Mouse (Mus musculus) liver, embryonic 14.5 days (tissue): ENCODE measurements at regions not wholly inside any gene's neighbourhood (a gene's known extent, or its start where the extent isn't known, plus 50 kb on each side); places are given as distances from the start of the nearest gene placed in this dataset.

Experiments used
- ATAC-seq: fragments of 200-750 bp; cut with Nextera tagmentation; 2 replicates; pipeline ENCODE4 v1.8.0; 2017; ENCODE audit warnings: moderate number of reproducible peaks, mild to moderate bottlenecking, moderate library complexity; ENCODE audit not compliant: insufficient read depth
- DNase-seq, 3 experiments: peaks; one replicate each; pipeline ENCODE4 v3.0.0-alpha.2; 2012 to 2013; ENCODE audit warnings: low read depth in 3 of 3, low spot score in 3 of 3
- H3K27ac ChIP-seq: fragments of 300-500 bp; sonication (generic); 2 replicates; pipeline ENCODE4 v1.5.1; 2014; ENCODE audit warnings: moderate library complexity, mild to moderate bottlenecking, control low read depth, inconsistent platforms
- H3K27me3 ChIP-seq: fragments of 300-500 bp; sonication (generic); 2 replicates; pipeline ENCODE4 v1.6.1; 2014; ENCODE audit warnings: mild to moderate bottlenecking, low read length, moderate library complexity; ENCODE audit not compliant: control insufficient read depth, insufficient read depth
- H3K36me3 ChIP-seq: fragments of 300-500 bp; sonication (generic); replicated peaks from 2 replicates; pipeline ENCODE4 v1.6.1; 2014; ENCODE audit warnings: low read depth; ENCODE audit not compliant: control insufficient read depth, insufficient read depth
- H3K4me1 ChIP-seq, 2 experiments: fragments of 200-500 bp in 1 of 2; fragments of 300-500 bp in 1 of 2; sonication (generic) in 1 of 2; replicated peaks; 2 replicates each; pipeline ENCODE4 v1.6.1; 2012 to 2014; ENCODE audit warnings: antibody characterized with exemption in 1 of 2, inconsistent platforms in 1 of 2, low read length in 1 of 2; ENCODE audit not compliant: control insufficient read depth in 2 of 2, insufficient read depth in 2 of 2
- H3K4me2 ChIP-seq: fragments of 300-500 bp; sonication (generic); 2 replicates; pipeline ENCODE4 v1.6.1; 2014; ENCODE audit warnings: low read depth, mild to moderate bottlenecking, control low read depth, moderate library complexity
- H3K4me3 ChIP-seq, 2 experiments: fragments of 200-500 bp in 1 of 2; fragments of 300-500 bp in 1 of 2; sonication (generic) in 1 of 2; 2 replicates each; pipeline ENCODE4 v1.5.1; 2012 to 2014; ENCODE audit warnings: low read depth in 2 of 2, low read length in 2 of 2, mild to moderate bottlenecking in 2 of 2, control low read depth in 1 of 2, inconsistent platforms in 1 of 2, moderate library complexity in 1 of 2; ENCODE audit not compliant: insufficient read depth in 1 of 2
- H3K9ac ChIP-seq: fragments of 300-500 bp; sonication (generic); replicated peaks from 2 replicates; pipeline ENCODE4 v1.6.1; 2014; ENCODE audit warnings: mild to moderate bottlenecking, control low read depth, moderate library complexity
- H3K9me3 ChIP-seq: fragments of 300-500 bp; sonication (generic); 2 replicates; pipeline ENCODE4 v1.6.1; 2016; ENCODE audit warnings: low read length, mixed read lengths; ENCODE audit not compliant: control insufficient read depth
- CTCF ChIP-seq: IDR thresholded peaks from 2 replicates; pipeline ENCODE4 v1.5.1; 2016; ENCODE audit warnings: antibody characterized with exemption, low read depth, control low read depth
- EP300 ChIP-seq: IDR thresholded peaks from 2 replicates; pipeline ENCODE4 v1.6.1; 2016; ENCODE audit warnings: antibody characterized with exemption, low read depth
- WGBS: fragments of 180-500 bp; shearing (Covaris S2); extraction: QIAGEN DNeasy Blood & Tissue Kit; methylation state at CpG from one replicate; pipeline ENCODE4 v1.1.7; 2014; ENCODE audit not compliant: insufficient replicate concordance; 5-methylcytosine and 5-hydroxymethylcytosine counted together

DNA sequence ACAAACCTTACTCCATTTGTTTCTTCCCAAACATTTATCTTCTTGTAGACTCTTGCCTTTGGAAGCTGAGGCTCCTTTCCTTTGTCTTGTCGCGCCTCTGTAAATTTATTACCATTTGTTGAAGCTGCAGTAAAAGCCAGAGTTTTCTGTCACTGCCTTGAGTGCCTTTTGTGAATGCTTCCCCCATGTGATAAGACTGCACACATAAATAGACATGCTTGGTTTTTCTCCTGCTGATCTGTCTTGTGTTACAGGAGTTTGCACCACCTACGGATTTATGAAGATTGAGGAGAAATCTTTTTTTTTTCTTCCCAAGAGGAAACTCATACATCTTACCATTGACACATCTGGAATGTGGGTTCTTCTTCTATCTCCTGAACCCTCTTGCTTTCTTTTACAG lies 222.2 kb upstream of the Kif2a start:
- DNase-seq: no peak
- no peak overlapping the region for H3K27ac ChIP-seq
- no peaks in the 10 kb centered on the region for H3K9me3 ChIP-seq
- no peak overlapping the region for H3K4me3 ChIP-seq
- H3K9ac ChIP-seq: no peak overlapping the region
- no peaks in the 10 kb centered on the region for H3K36me3 ChIP-seq
- H3K27me3 ChIP-seq: no peaks in the 10 kb centered on the region; the same call in 1 of the 2 replicates
- H3K4me2 ChIP-seq: no peak overlapping the region
- ATAC-seq: no peak
- 18% methylated on average over 3 of the region's 3 CpGs for WGBS
- TF ChIP-seq EP300 (no peak), CTCF (no peak)
- no peaks in the 10 kb centered on the region for H3K4me1 ChIP-seq

DNA sequence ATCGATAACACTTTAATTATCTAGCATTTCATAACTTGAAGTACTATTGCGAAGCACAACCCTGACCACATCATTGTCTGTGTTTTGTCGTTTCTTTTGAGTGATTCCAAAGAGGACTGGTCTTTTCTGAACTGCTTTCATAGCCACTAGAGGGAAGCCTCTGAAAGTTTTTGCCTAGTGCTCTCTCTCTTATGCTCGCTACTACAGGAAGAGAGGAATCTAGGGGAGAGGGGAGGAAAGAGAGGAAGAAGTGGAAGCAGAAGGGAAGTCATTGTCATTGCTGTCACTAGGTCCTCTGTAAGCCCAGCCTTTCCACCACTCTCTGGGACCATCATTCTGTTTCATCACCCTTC lies 217.1 kb upstream of the Kif2a start:
- Histone ChIP-seq H3K9me3 (no peaks in the 10 kb centered on the region), H3K4me1 (no peaks in the 10 kb centered on the region), H3K27ac (no peak overlapping the region), H3K9ac (no peak overlapping the region), H3K4me2 (no peak overlapping the region), H3K4me3 (no peak overlapping the region), H3K27me3 (no peaks in the 10 kb centered on the region), H3K36me3 (no peaks in the 10 kb centered on the region)
- TF ChIP-seq EP300 (no peak), CTCF (no peak)
- 39% methylated on average over 4 of the region's 4 CpGs for WGBS
- ATAC-seq (no peak), DNase-seq (no peak)

DNA sequence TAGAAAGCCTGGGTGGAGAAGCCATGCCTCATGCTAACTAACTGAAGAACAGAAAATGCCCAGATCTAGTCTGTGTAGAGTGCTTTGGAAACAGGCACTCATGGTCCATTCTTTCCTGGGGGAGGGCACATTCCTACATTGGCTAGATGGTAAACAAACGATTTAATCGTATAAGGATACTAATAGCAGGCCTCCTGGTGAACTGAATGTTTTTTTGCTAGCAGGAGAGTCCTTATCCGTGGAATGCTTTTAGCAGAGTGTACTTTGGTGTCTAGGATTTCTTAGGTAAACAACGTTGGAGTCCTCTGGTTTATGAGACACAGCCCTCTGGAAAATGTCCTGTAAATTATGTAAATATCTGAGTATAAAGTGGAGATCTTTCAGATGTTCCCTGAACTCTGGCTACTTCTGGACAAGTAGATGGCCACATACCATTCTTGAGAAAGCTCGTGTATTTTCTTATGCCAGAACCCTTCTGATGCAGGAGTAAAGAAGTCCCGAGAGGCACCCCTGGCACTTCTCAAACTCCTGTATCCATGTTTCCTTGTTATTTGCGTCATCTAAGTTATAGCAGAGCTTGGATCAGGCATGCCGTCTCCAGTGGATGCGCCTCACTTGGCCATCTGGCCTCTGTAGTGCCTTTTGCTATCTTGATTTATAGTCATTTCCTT lies 216.6 kb upstream of the Kif2a start:
- ATAC-seq: no peak
- no peak for TF ChIP-seq CTCF
- no peak for TF ChIP-seq EP300
- no peak for DNase-seq
- no peak overlapping the region for H3K27ac ChIP-seq
- H3K4me2 ChIP-seq: no peak overlapping the region
- H3K4me3 ChIP-seq: no peak overlapping the region
- H3K36me3 ChIP-seq: no peaks in the 10 kb centered on the region
- H3K9me3 ChIP-seq: no peaks in the 10 kb centered on the region
- no peaks in the 10 kb centered on the region for H3K27me3 ChIP-seq
- H3K9ac ChIP-seq: no peak overlapping the region
- 58% methylated on average over 9 of the region's 9 CpGs for WGBS
- no peaks in the 10 kb centered on the region for H3K4me1 ChIP-seq

DNA sequence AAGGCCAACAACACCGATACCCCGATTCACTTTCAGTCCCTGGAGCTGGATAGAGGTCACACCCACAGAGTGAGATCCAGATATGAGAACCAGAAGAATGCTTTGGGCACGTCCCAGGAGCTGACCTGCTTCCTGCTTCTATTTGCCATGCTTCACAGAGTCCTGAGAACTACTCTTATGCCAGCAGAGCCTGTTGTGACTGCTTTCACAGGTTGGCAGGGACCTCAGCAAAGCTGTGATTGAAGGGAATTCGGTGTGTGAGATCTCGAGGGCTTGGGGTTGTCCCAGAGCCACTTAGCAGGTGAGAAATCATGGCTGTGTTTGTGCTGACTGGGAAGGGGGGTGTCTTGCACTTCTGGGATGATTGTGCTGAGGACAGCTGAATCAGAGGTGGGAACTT lies 197.5 kb upstream of the Kif2a start:
- no peak overlapping the region for H3K4me2 ChIP-seq
- H3K9me3 ChIP-seq: no peaks in the 10 kb centered on the region
- DNase-seq (no peak), ATAC-seq (no peak)
- H3K27me3 ChIP-seq: no peaks in the 10 kb centered on the region
- no peak overlapping the region for H3K4me3 ChIP-seq
- no peaks in the 10 kb centered on the region for H3K36me3 ChIP-seq
- H3K27ac ChIP-seq: no peak overlapping the region
- no peak overlapping the region for H3K9ac ChIP-seq
- no peaks in the 10 kb centered on the region for H3K4me1 ChIP-seq
- TF ChIP-seq CTCF (no peak), EP300 (no peak)
- 28% methylated on average over 5 of the region's 5 CpGs for WGBS

DNA sequence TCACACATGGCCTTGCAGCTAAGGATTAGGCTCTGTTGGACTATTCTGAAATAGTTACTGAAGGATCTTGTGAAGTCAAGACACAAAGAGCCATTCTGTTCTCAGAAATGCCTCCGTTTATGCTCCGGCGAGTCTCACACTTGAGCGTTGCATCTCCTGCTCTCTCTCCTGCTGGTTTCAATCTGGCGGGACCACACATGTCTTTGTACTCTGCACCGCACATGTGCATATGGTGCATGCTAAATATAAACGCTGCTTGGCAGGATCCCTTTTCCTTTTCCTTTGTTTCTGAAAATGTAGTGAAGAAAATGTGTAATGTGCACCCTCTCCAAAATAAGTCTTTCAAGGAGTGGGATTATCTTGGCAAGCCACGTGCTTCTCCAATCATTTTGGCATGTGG lies 196.4 kb upstream of the Kif2a start:
- ATAC-seq (no peak), DNase-seq (no peak)
- H3K9ac ChIP-seq: no peak overlapping the region
- no peak overlapping the region for H3K27ac ChIP-seq
- no peaks in the 10 kb centered on the region for H3K4me1 ChIP-seq
- no peak overlapping the region for H3K4me2 ChIP-seq
- H3K4me3 ChIP-seq: no peak overlapping the region
- WGBS: 74% methylated on average over 8 of the region's 8 CpGs
- no peaks in the 10 kb centered on the region for H3K36me3 ChIP-seq
- no peak for TF ChIP-seq CTCF
- TF ChIP-seq EP300: no peak
- H3K9me3 ChIP-seq: no peaks in the 10 kb centered on the region
- no peaks in the 10 kb centered on the region for H3K27me3 ChIP-seq
